Mouse (Mus musculus) ZHBTc4 (cell line): Measurements from ENCODE around the gene Nutm1.

ENCODE experiments used
- DNase-seq: peaks from one replicate; pipeline ENCODE4 v3.0.0-alpha.2; 2011; ENCODE audit warnings: low read depth, low spot score

Nutm1 gene

GRCm38 (mm10) chr2:112261748-112262653 lies 2.9 kb upstream of the Nutm1 start, which contains the start of gene Nop10:
Nop10 (plus strand) TSS chr2:112261926.
- peak; percentile 96 for DNase-seq

GRCm38 (mm10) chr2:112254675-112255515 lies 4.2 kb downstream of the Nutm1 start:
- no peak for DNase-seq

GRCm38 (mm10) chr2:112249780-112250453 lies 9.2 kb downstream of the Nutm1 start:
- DNase-seq, result no peak

- no peak for DNase-seq
These were observed 11.8 kb downstream of the Nutm1 start for GRCm38 (mm10) chr2:112247323-112247722.

GRCm38 (mm10) chr2:112246193-112246592 lies 12.9 kb downstream of the Nutm1 start:
- no peak for DNase-seq

GRCm38 (mm10) chr2:112245307-112245706 lies 13.8 kb downstream of the Nutm1 start:
- no peak for DNase-seq

GRCm38 (mm10) chr2:112241787-112242186 lies 17.3 kb downstream of the Nutm1 start:
- DNase-seq, result no peak

GRCm38 (mm10) chr2:112239935-112240721 lies 19.0 kb downstream of the Nutm1 start:
- peak; percentile 38 for DNase-seq

- peak; percentile 93 for DNase-seq
These were observed 19.7 kb downstream of the Nutm1 start, which contains the start of gene Lpcat4 for GRCm38 (mm10) chr2:112239212-112239934. Lpcat4 (plus strand) TSS chr2:112239468.

- no peak for DNase-seq
These were observed 21.1 kb downstream of the Nutm1 start for GRCm38 (mm10) chr2:112238006-112238405.

- DNase-seq, result no peak
These were observed 22.5 kb downstream of the Nutm1 start for GRCm38 (mm10) chr2:112236620-112237019.

- DNase-seq, result no peak
These were observed 26.5 kb downstream of the Nutm1 start for GRCm38 (mm10) chr2:112232623-112233022.

GRCm38 (mm10) chr2:112224356-112224755 lies 34.7 kb downstream of the Nutm1 start:
- DNase-seq, result peak; percentile 10

GRCm38 (mm10) chr2:112222607-112223006 lies 36.5 kb downstream of the Nutm1 start:
- DNase-seq, result no peak

- DNase-seq, result no peak
These were observed 38.2 kb downstream of the Nutm1 start for GRCm38 (mm10) chr2:112220880-112221279.

- DNase-seq, result no peak
These were observed 41.5 kb downstream of the Nutm1 start for GRCm38 (mm10) chr2:112217614-112218013.

- DNase-seq, result peak; percentile 54
These were observed 43.1 kb downstream of the Nutm1 start for GRCm38 (mm10) chr2:112215977-112216376.

GRCm38 (mm10) chr2:112210699-112211098 lies 48.4 kb downstream of the Nutm1 start:
- DNase-seq, result no peak

- DNase-seq, result no peak
These were observed 48.9 kb downstream of the Nutm1 start for GRCm38 (mm10) chr2:112210142-112210541.

GRCm38 (mm10) chr2:112203056-112203455 lies 56.0 kb downstream of the Nutm1 start:
- DNase-seq, result no peak
